Mouse (Mus musculus): ENCODE data around the gene Jmjd8.

The Jmjd8 gene

GRCm38 (mm10) chr17:25832436-25833290 lies 4.0 kb downstream of the Jmjd8 start:
- peak; percentile 95 to 96 for DNase-seq (ENCODE audit: low spot score in 2 of 2)

- peak in 1 of 2 experiments; percentile 77 for DNase-seq (ENCODE audit: low spot score in 2 of 2)
These were observed 4.6 kb downstream of the Jmjd8 start, which contains the start of gene Stub1 for GRCm38 (mm10) chr17:25833291-25833663. Gene Stub1, minus strand, starts transcription at chr17:25833404.

GRCm38 (mm10) chr17:25833961-25834594 lies 5.4 kb downstream of the Jmjd8 start:
- DNase-seq (ENCODE audit: low spot score in 2 of 2) = no peak

GRCm38 (mm10) chr17:25834595-25835222 lies 6.0 kb downstream of the Jmjd8 start:
- no peak for DNase-seq (ENCODE audit: low spot score in 2 of 2)

- DNase-seq (ENCODE audit: low spot score in 2 of 2) = no peak
These were observed 6.6 kb downstream of the Jmjd8 start for GRCm38 (mm10) chr17:25835301-25835700.

GRCm38 (mm10) chr17:25835816-25836215 lies 7.1 kb downstream of the Jmjd8 start:
- DNase-seq (ENCODE audit: low spot score in 2 of 2) = no peak

- DNase-seq (ENCODE audit: low spot score in 2 of 2) = no peak
These were observed 7.9 kb downstream of the Jmjd8 start for GRCm38 (mm10) chr17:25836397-25837075.

- DNase-seq (ENCODE audit: low spot score in 2 of 2) = peak; percentile 67 to 72
These were observed 8.4 kb downstream of the Jmjd8 start, which contains the start of gene Rhbdl1 for GRCm38 (mm10) chr17:25837076-25837410. Gene Rhbdl1, minus strand, starts transcription at chr17:25837295.

GRCm38 (mm10) chr17:25837533-25837932 lies 8.9 kb downstream of the Jmjd8 start:
- DNase-seq (ENCODE audit: low spot score in 2 of 2) = no peak

GRCm38 (mm10) chr17:25838904-25839303 lies 10.2 kb downstream of the Jmjd8 start:
- DNase-seq (ENCODE audit: low spot score in 2 of 2) = no peak

GRCm38 (mm10) chr17:25839455-25840235 lies 11.0 kb downstream of the Jmjd8 start:
- DNase-seq (ENCODE audit: low spot score in 2 of 2) = no peak

- DNase-seq (ENCODE audit: low spot score in 2 of 2) = no peak
These were observed 11.9 kb downstream of the Jmjd8 start for GRCm38 (mm10) chr17:25840519-25840918.

- DNase-seq (ENCODE audit: low spot score in 2 of 2) = no peak
These were observed 12.6 kb downstream of the Jmjd8 start, which contains the start of gene Gm20683 for GRCm38 (mm10) chr17:25841117-25841880. Gene Gm20683, minus strand, starts transcription at chr17:25841763.

- DNase-seq (ENCODE audit: low spot score in 2 of 2) = no peak
These were observed 13.8 kb downstream of the Jmjd8 start for GRCm38 (mm10) chr17:25842509-25842908.

- DNase-seq (ENCODE audit: low spot score in 2 of 2) = no peak
These were observed 14.5 kb downstream of the Jmjd8 start for GRCm38 (mm10) chr17:25843122-25843521.

GRCm38 (mm10) chr17:25843636-25844395 lies 15.1 kb downstream of the Jmjd8 start:
- DNase-seq (ENCODE audit: low spot score in 2 of 2) = no peak

GRCm38 (mm10) chr17:25844396-25844901 lies 15.8 kb downstream of the Jmjd8 start, which contains the start of gene Rhot2:
Gene Rhot2, minus strand, starts transcription at chr17:25844851.
- peak; percentile 78 to 90 for DNase-seq (ENCODE audit: low spot score in 2 of 2)

GRCm38 (mm10) chr17:25860229-25860628 lies 31.6 kb downstream of the Jmjd8 start:
- no peak for DNase-seq (ENCODE audit: low spot score in 2 of 2)

Data from frontal cortex, postnatal 25 days (tissue).